Mouse (Mus musculus) thymus, postnatal 36 days (tissue): ENCODE measurements around the gene Gnat3.

Experiments used
- DNase-seq, 2 experiments: peaks; one replicate each; pipeline ENCODE4 v3.0.0; 2022; ENCODE audit warnings: mixed read lengths in 2 of 2

The Gnat3 gene

GRCm38 (mm10) chr5:18007067-18007466, 44.7 kb downstream of the Gnat3 start:
- no peak for DNase-seq

GRCm38 (mm10) chr5:18010301-18010700, 48.0 kb downstream of the Gnat3 start:
- DNase-seq, result no peak

DNA sequence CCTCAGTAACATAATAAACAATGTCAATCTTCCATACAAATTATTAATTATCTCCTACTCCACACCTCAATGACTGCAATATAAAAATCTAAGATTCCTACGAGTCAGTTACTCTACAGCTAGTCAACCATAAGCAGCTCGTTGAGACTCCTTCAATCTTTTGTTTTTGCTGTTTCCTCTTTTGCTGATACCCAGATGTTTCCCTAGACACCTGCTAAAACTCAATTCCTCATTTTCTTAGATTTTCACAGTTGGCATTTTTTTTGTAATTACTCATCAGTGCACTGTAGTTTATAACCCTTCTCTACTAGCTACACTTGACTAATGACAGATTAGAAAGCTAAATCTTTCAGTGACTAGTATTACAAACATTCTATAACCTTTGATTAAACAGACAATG, 50.8 kb downstream of the Gnat3 start:
- DNase-seq, result no peak

DNA sequence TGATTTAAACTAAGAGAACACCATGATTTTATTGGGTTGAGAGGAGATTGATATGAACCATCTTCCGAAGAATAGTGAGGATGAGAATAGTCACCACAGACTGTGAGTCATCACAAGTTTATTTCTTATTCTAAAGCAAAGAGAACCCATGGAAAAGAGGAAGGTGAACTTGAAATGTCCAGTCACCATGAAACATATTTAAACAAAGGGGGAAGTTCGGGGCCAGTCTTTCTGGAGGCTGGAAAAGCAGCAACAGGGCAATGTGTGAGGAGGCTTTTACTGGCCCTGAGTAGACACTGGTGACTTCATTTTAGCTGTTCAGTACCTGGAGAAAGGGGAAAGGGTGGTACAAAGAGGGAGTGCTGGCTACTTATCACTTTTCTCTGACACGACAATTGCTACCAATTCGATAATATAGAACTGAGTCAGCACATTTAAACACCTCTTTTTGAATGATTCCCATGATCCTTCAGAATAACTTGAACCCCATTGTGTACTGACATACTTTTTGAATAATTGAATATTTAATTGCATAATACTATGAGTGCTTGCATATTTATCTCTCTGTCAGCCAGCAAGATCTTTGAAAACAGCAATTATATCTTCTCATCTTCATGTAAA, 52.0 kb downstream of the Gnat3 start:
- no peak for DNase-seq

DNA sequence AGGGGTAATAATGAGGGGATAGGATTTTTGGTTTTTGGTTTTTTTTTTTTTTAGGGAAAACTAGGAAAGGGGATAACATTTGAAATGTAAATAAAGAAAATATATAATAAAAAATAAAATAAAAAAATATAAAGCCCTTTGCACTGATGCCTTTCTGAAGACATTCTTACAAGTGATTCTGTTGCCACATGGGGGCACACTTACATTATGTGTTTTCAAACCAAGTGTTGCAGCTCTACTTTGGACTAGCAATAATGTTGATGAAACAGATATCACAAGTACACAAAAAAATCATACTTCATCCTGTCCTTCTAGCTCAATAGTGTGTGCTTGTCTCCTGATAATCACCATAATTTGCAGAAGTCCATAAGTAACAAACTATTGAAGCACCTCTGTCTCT, 61.0 kb downstream of the Gnat3 start:
- DNase-seq, result no peak

- no peak for DNase-seq
Observed at GRCm38 (mm10) chr5:18027531-18027930, 65.2 kb downstream of the Gnat3 start.

DNA sequence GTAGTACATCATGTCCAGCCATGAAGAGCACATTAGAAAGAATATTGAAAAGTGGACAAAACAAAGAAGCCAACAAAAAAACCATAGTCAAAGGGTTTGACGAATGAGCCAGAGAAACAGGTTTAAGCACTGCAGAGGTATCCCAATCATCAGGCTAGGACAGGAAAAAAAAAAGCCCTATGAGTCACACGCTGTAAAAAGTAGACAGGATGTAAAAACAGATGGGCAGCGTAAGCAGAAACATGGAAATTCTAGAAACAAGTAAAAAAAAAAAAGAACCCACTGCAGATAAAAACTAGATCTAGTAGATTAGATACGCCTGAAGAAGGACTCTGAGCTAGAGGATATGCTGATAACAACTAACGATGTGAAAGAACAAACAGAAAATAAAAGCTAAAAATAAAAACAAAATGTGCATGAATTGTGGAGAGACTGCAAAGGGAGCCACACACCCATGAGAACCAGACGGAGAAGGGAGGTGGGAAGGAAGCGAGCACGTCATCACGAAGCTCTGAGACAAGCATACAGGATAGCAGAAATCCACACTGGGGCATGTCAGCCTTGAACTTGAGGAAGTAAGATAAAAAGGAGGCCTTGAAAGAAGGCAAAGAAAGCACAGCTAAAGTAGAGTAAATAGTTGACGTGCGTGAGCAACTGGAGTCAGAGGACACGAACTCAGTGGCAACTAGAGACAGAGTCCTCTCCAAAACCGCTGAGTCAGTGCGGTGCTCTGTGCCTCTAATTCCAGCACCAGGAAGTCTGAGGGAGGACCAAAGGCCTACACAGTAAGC, 73.7 kb downstream of the Gnat3 start:
- DNase-seq, result no peak

GRCm38 (mm10) chr5:18043022-18043421, 80.7 kb downstream of the Gnat3 start:
- peak in 1 of 2 experiments; percentile 4 for DNase-seq

GRCm38 (mm10) chr5:18048841-18049240, 86.5 kb downstream of the Gnat3 start:
- DNase-seq, result no peak

DNA sequence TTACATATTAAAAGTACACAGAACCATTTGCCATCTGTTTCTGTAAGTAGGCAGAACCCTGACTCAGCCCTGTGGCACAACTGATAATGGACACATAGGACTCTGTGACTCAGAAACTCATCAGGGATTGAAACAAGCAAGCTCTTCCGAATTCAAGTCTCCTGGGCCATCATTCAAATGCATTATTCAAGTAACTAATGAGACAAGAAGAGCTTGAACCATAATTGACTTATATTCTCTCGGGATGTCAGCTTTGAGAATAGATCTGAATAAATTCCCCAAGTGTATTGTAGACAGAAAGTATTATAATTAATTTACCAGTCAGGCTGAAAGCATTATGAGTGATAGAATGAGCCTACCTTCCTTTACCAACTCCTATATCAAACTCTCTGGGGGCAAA, 93.0 kb downstream of the Gnat3 start:
- no peak for DNase-seq
